Mouse (Mus musculus) midbrain, embryonic 15.5 days (tissue): Measurements from ENCODE around the gene Arhgef19. TPM values are rescaled to one million over a fixed set of nuclear protein-coding genes. Genes with fewer than 3 reads are reported as not detected.

Experiments
- ATAC-seq: fragments of 200-750 bp; cut with Nextera tagmentation; replicated peaks from 2 replicates; pipeline ENCODE4 v1.8.0; 2017; ENCODE audit warnings: moderate TSS enrichment
- H3K27ac ChIP-seq: fragments of 300-500 bp; sonication (generic); 2 replicates; pipeline ENCODE4 v1.5.1; 2015; ENCODE audit warnings: mild to moderate bottlenecking, inconsistent platforms
- H3K27me3 ChIP-seq: fragments of 300-500 bp; sonication (generic); replicated peaks from 2 replicates; pipeline ENCODE4 v1.6.1; 2015; ENCODE audit warnings: inconsistent platforms
- H3K36me3 ChIP-seq: fragments of 300-500 bp; sonication (generic); replicated peaks from 2 replicates; pipeline ENCODE4 v1.6.1; 2015; ENCODE audit warnings: inconsistent platforms
- H3K4me1 ChIP-seq: fragments of 300-500 bp; sonication (generic); 2 replicates; pipeline ENCODE4 v1.6.1; 2015; ENCODE audit warnings: inconsistent platforms
- H3K4me2 ChIP-seq: fragments of 300-500 bp; sonication (generic); 2 replicates; pipeline ENCODE4 v1.6.1; 2015; ENCODE audit warnings: inconsistent platforms, mild to moderate bottlenecking, moderate library complexity
- H3K4me3 ChIP-seq: fragments of 300-500 bp; sonication (generic); 2 replicates; pipeline ENCODE4 v1.5.1; 2015; ENCODE audit warnings: mild to moderate bottlenecking, inconsistent platforms
- H3K9ac ChIP-seq: fragments of 300-500 bp; sonication (generic); 2 replicates; pipeline ENCODE4 v1.6.1; 2015; ENCODE audit warnings: mild to moderate bottlenecking, inconsistent platforms
- H3K9me3 ChIP-seq: fragments of 300-500 bp; sonication (generic); 2 replicates; pipeline ENCODE4 v1.6.1; 2016; ENCODE audit warnings: inconsistent platforms
- WGBS: fragments of 180-500 bp; shearing (Covaris S2); methylation state at CpG from one replicate; pipeline ENCODE4 v1.1.7; 2015; ENCODE audit warnings: mixed read lengths; 5-methylcytosine and 5-hydroxymethylcytosine counted together
- polyA plus RNA-seq: library from polyadenylated mRNA; unstranded; fragments of >200 nt; fragmentation: Nextera tagmentation; extraction: Ambion mirVana; gene quantifications from 2 replicates; pipeline ENCODE4 v1.2.1, GENCODE M21; 2015

The Arhgef19 gene
- 1.0 and 1.7 TPM in 2 replicates for polyA plus RNA-seq

- H3K36me3 ChIP-seq: no peaks in the 10 kb centered on the region
- peaks cover 22% of the 10 kb centered on the region for H3K4me1 ChIP-seq
- ATAC-seq: peak; percentile 84
- no peaks in the 10 kb centered on the region for H3K9me3 ChIP-seq
- peak within 1 kb of the TSS; percentile 20; the same call in 1 of the 2 replicates for H3K9ac ChIP-seq
- peak within 1 kb of the TSS; percentile 62 for H3K4me2 ChIP-seq
- H3K4me3 ChIP-seq: peak within 1 kb of the TSS; percentile 32
- peaks cover 53% of the 10 kb centered on the region for H3K27me3 ChIP-seq
- no peak within 1 kb of the TSS for H3K27ac ChIP-seq
- WGBS: 2% methylated on average over 31 of the region's 31 CpGs
Observed at GRCm38 (mm10) chr4:141239388-141240125, at the start of gene Arhgef19. Gene Arhgef19, plus strand, starts transcription at chr4:141239499.

- H3K9me3 ChIP-seq: no peaks in the 10 kb centered on the region
- no peaks in the 10 kb centered on the region for H3K27me3 ChIP-seq
- H3K4me3 ChIP-seq: no peak overlapping the region
- WGBS: 88% methylated on average over 7 of the region's 7 CpGs
- no peak overlapping the region for H3K4me2 ChIP-seq
- no peak overlapping the region for H3K9ac ChIP-seq
- H3K4me1 ChIP-seq: no peaks in the 10 kb centered on the region
- ATAC-seq: no peak
- H3K27ac ChIP-seq: no peak overlapping the region
- peaks cover 10% of the 10 kb centered on the region; the same call in 1 of the 2 replicates for H3K36me3 ChIP-seq
Observed at GRCm38 (mm10) chr4:141191294-141191693, 48.0 kb upstream of the Arhgef19 start.

GRCm38 (mm10) chr4:141194553-141194952, 44.7 kb upstream of the Arhgef19 start:
- Histone ChIP-seq H3K9me3 (no peaks in the 10 kb centered on the region), H3K27me3 (no peaks in the 10 kb centered on the region), H3K9ac (no peak overlapping the region), H3K4me1 (no peaks in the 10 kb centered on the region), H3K36me3 (peaks cover 28% of the 10 kb centered on the region), H3K4me3 (no peak overlapping the region), H3K27ac (no peak overlapping the region), H3K4me2 (no peak overlapping the region)
- WGBS: 95% methylated on average over 6 of the region's 6 CpGs
- ATAC-seq: no peak

GRCm38 (mm10) chr4:141196981-141197685, 42.2 kb upstream of the Arhgef19 start:
- Histone ChIP-seq H3K4me1 (no peaks in the 10 kb centered on the region), H3K4me3 (no peak overlapping the region), H3K27me3 (no peaks in the 10 kb centered on the region), H3K9ac (no peak overlapping the region), H3K27ac (no peak overlapping the region), H3K9me3 (no peaks in the 10 kb centered on the region), H3K36me3 (peaks cover 44% of the 10 kb centered on the region), H3K4me2 (no peak overlapping the region)
- no peak for ATAC-seq
- 96% methylated on average over 13 of the region's 13 CpGs for WGBS

- no peaks in the 10 kb centered on the region for H3K27me3 ChIP-seq
- no peak overlapping the region for H3K4me2 ChIP-seq
- no peak for ATAC-seq
- WGBS: 96% methylated on average over 13 of the region's 13 CpGs
- peaks cover 49% of the 10 kb centered on the region for H3K36me3 ChIP-seq
- H3K9ac ChIP-seq: no peak overlapping the region
- no peaks in the 10 kb centered on the region for H3K4me1 ChIP-seq
- H3K4me3 ChIP-seq: no peak overlapping the region
- no peaks in the 10 kb centered on the region for H3K9me3 ChIP-seq
- no peak overlapping the region for H3K27ac ChIP-seq
Observed at GRCm38 (mm10) chr4:141197686-141198035, 41.6 kb upstream of the Arhgef19 start.

GRCm38 (mm10) chr4:141200906-141201305, 38.4 kb upstream of the Arhgef19 start:
- no peaks in the 10 kb centered on the region for H3K27me3 ChIP-seq
- H3K27ac ChIP-seq: no peak overlapping the region
- H3K4me2 ChIP-seq: no peak overlapping the region
- ATAC-seq: no peak
- H3K9me3 ChIP-seq: no peaks in the 10 kb centered on the region
- no peak overlapping the region for H3K4me3 ChIP-seq
- no peaks in the 10 kb centered on the region for H3K4me1 ChIP-seq
- 84% methylated on average over 11 of the region's 11 CpGs for WGBS
- H3K9ac ChIP-seq: no peak overlapping the region
- H3K36me3 ChIP-seq: peaks cover 46% of the 10 kb centered on the region

- Histone ChIP-seq H3K9ac (no peak overlapping the region), H3K36me3 (peaks cover 38% of the 10 kb centered on the region), H3K4me2 (no peak overlapping the region), H3K9me3 (no peaks in the 10 kb centered on the region), H3K4me3 (no peak overlapping the region), H3K27ac (no peak overlapping the region), H3K4me1 (no peaks in the 10 kb centered on the region), H3K27me3 (no peaks in the 10 kb centered on the region)
- ATAC-seq: no peak
- WGBS: 93% methylated on average over 6 of the region's 6 CpGs
Observed at GRCm38 (mm10) chr4:141202192-141202591, 37.1 kb upstream of the Arhgef19 start.

GRCm38 (mm10) chr4:141204580-141205061, 34.7 kb upstream of the Arhgef19 start:
- peaks cover 25% of the 10 kb centered on the region for H3K36me3 ChIP-seq
- no peak overlapping the region for H3K4me3 ChIP-seq
- no peaks in the 10 kb centered on the region for H3K27me3 ChIP-seq
- no peak overlapping the region for H3K4me2 ChIP-seq
- H3K9me3 ChIP-seq: no peaks in the 10 kb centered on the region
- no peaks in the 10 kb centered on the region for H3K4me1 ChIP-seq
- no peak overlapping the region for H3K9ac ChIP-seq
- H3K27ac ChIP-seq: no peak overlapping the region
- 77% methylated on average over 4 of the region's 4 CpGs for WGBS
- no peak for ATAC-seq

GRCm38 (mm10) chr4:141207081-141207480, 32.2 kb upstream of the Arhgef19 start:
- Histone ChIP-seq H3K27me3 (no peaks in the 10 kb centered on the region), H3K36me3 (peaks cover 10% of the 10 kb centered on the region), H3K9me3 (no peaks in the 10 kb centered on the region), H3K9ac (no peak overlapping the region), H3K4me3 (no peak overlapping the region), H3K4me2 (no peak overlapping the region), H3K4me1 (no peaks in the 10 kb centered on the region), H3K27ac (no peak overlapping the region)
- no peak for ATAC-seq
- WGBS: 96% methylated on average over 5 of the region's 5 CpGs

- H3K27ac ChIP-seq: peak overlapping the region; percentile 66
- H3K4me1 ChIP-seq: peaks cover 15% of the 10 kb centered on the region
- no peaks in the 10 kb centered on the region for H3K27me3 ChIP-seq
- no peak overlapping the region for H3K9ac ChIP-seq
- H3K36me3 ChIP-seq: no peaks in the 10 kb centered on the region
- WGBS: 78% methylated on average over 14 of the region's 14 CpGs
- 0 out of 2 replicates have a peak, but pooled peaks have one; percentile 24 for ATAC-seq
- no peaks in the 10 kb centered on the region for H3K9me3 ChIP-seq
- peak overlapping the region; percentile 48 for H3K4me2 ChIP-seq
- peak overlapping the region; percentile 35 for H3K4me3 ChIP-seq
Observed at GRCm38 (mm10) chr4:141210524-141211219, 28.6 kb upstream of the Arhgef19 start.

GRCm38 (mm10) chr4:141211646-141212045, 27.7 kb upstream of the Arhgef19 start:
- Histone ChIP-seq H3K9ac (no peak overlapping the region), H3K27me3 (no peaks in the 10 kb centered on the region), H3K9me3 (no peaks in the 10 kb centered on the region), H3K4me2 (no peak overlapping the region), H3K27ac (no peak overlapping the region), H3K4me3 (no peak overlapping the region), H3K4me1 (peaks cover 15% of the 10 kb centered on the region), H3K36me3 (no peaks in the 10 kb centered on the region)
- ATAC-seq: no peak
- WGBS: 93% methylated on average over 4 of the region's 4 CpGs

- H3K27ac ChIP-seq: peak overlapping the region; percentile 77
Observed at GRCm38 (mm10) chr4:141212892-141213291, 26.4 kb upstream of the Arhgef19 start.

More at GRCm38 (mm10) chr4:141212892-141213291, 26.4 kb upstream of the Arhgef19 start:
- WGBS: 87% methylated on average over 9 of the region's 9 CpGs
- ATAC-seq: peak; percentile 25; the same call in 1 of the 2 replicates
- no peaks in the 10 kb centered on the region for H3K9me3 ChIP-seq
- no peaks in the 10 kb centered on the region for H3K36me3 ChIP-seq
- H3K4me1 ChIP-seq: peaks cover 15% of the 10 kb centered on the region
- H3K4me3 ChIP-seq: no peak overlapping the region
- peak overlapping the region; percentile 93; the same call in 1 of the 2 replicates for H3K4me2 ChIP-seq
- no peak overlapping the region for H3K9ac ChIP-seq
- H3K27me3 ChIP-seq: no peaks in the 10 kb centered on the region
